Mouse (Mus musculus) heart, adult 2 months (tissue): ENCODE measurements around the gene A230072I06Rik.

Source experiments
- CTCF ChIP-seq: fragments of 200-600 bp; IDR thresholded peaks from 2 replicates; pipeline ENCODE4 v1.8.1; 2022; ENCODE audit warnings: antibody characterized with exemption, mild to moderate bottlenecking, moderate library complexity
- EP300 ChIP-seq: fragments of 200-500 bp; IDR thresholded peaks from 2 replicates; pipeline ENCODE4 v1.6.1; 2011; ENCODE audit warnings: low read depth, low read length, control low read depth; ENCODE audit not compliant: insufficient read depth
- POLR2A ChIP-seq: fragments of 200-500 bp; IDR thresholded peaks from 2 replicates; pipeline ENCODE4 v1.6.1; 2011; ENCODE audit warnings: mild to moderate bottlenecking, low read depth, low read length, control low read depth; ENCODE audit not compliant: insufficient read depth

- TF ChIP-seq POLR2A (no peak), CTCF (no peak), EP300 (no peak)
Measured at GRCm38 (mm10) chr8:12290551-12290950, 11.9 kb downstream of the A230072I06Rik start.
